Mouse (Mus musculus) testis, adult 2 months (tissue): Measurements from ENCODE around the gene Arhgef5.

Source experiments
- CTCF ChIP-seq: fragments of 200-500 bp; IDR thresholded peaks from 2 replicates; pipeline ENCODE4 v1.5.1; 2012; ENCODE audit warnings: low read depth, mild to moderate bottlenecking, inconsistent platforms, low read length, moderate library complexity; ENCODE audit not compliant: control insufficient read depth, insufficient read depth, insufficient replicate concordance
- POLR2A ChIP-seq: fragments of 200-500 bp; IDR thresholded peaks from 2 replicates; pipeline ENCODE4 v1.6.1; 2012; ENCODE audit warnings: low read depth, mild to moderate bottlenecking, inconsistent platforms, low read length, moderate library complexity; ENCODE audit not compliant: control insufficient read depth

DNA sequence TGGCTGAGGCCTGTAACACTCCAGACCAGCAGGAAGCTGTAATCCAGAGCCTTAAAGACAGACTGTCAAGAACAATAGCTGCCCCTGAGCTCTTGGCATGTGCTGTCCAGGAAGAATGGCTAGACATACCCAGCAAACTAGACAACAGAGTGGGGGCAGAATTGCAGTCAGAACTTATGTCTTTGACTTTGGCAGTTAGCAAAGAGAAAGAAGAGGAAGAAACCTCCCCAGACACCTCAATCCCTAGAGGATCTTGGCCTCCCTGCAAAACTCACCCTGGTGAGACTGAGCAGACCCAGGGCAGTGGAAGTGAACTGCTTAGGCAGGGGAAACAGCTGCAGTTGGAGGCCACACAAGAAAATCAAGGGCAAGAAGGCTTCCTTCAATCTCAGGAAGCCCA, 7.2 kb downstream of the Arhgef5 start:
- TF ChIP-seq CTCF = no peak
- TF ChIP-seq POLR2A = no peak
